Comparison of ENCODE assay signal across 16 mouse cellular contexts in genomic region chr13:28449026-28449425, GRCm38 (mm10).
"Had no signal": no experiment of that assay in that cellular context is flagged by ENCODE, and none has a peak within 500 bp of the region (broad histone marks: within the 10 kb centered on the region; RNA-seq: fewer than 3 reads in every experiment).

No protein-coding gene starts in this region.

- H3K36me3 ChIP-seq: neural tube, embryonic 13.5 days; neural tube, embryonic 15.5 days; stomach, embryonic 15.5 days had no signal

- H3K9ac ChIP-seq: neural tube, embryonic 13.5 days; neural tube, embryonic 15.5 days; stomach, embryonic 15.5 days had no signal

- H3K4me3 ChIP-seq: neural tube, embryonic 13.5 days; neural tube, embryonic 15.5 days; stomach, embryonic 15.5 days had no signal

- H3K9me3 ChIP-seq: neural tube, embryonic 13.5 days; neural tube, embryonic 15.5 days; stomach, embryonic 15.5 days had no signal

- H3K4me1 ChIP-seq: stomach, embryonic 15.5 days had no signal

- H3K4me2 ChIP-seq: neural tube, embryonic 13.5 days; neural tube, embryonic 15.5 days; stomach, embryonic 15.5 days had no signal

- DNase-seq: retina, postnatal 1 day; right cerebral cortex, adult 18-20 months; right cerebral cortex, postnatal 14 days; right cerebral cortex, postnatal 25 days; right cerebral cortex, postnatal 4 days; spleen, adult 18-20 months; thymus, adult 18-20 months; thymus, adult 2 months; thymus, postnatal 14 days; thymus, postnatal 25 days; thymus, postnatal 36 days; thymus, postnatal 4 days had no signal

- H3K27ac ChIP-seq: neural tube, embryonic 13.5 days; neural tube, embryonic 15.5 days; stomach, embryonic 15.5 days; stomach, postnatal 0 days had no signal

- H3K27me3 ChIP-seq: neural tube, embryonic 13.5 days; neural tube, embryonic 15.5 days; stomach, embryonic 15.5 days had no signal
